Comparison of ENCODE assay signal across 19 mouse cellular contexts in genomic region chr10:67441243-67441642, GRCm38 (mm10).
A peak's percentile ranks its signal among the peaks of the same experiment; 100 is the strongest.
DNase-seq lines count a peak whose midpoint lies in the region; ATAC-seq and TF ChIP-seq lines count a peak whose summit lies in the region.
"Had no signal": no experiment of that assay in that cellular context is flagged by ENCODE, and none has a peak within 500 bp of the region (broad histone marks: within the 10 kb centered on the region; RNA-seq: fewer than 3 reads in every experiment).

No protein-coding gene starts in this region.

- no peaks in the 10 kb centered on the region for H3K36me3 ChIP-seq in forebrain, embryonic 11.5 days (ENCODE audit: control insufficient read depth, insufficient read depth, low read length)
- H3K36me3 ChIP-seq in forebrain, embryonic 16.5 days (ENCODE audit: control insufficient read depth, insufficient read depth) = no peaks in the 10 kb centered on the region
- no peaks in the 10 kb centered on the region for H3K36me3 ChIP-seq in megakaryocyte, embryonic 14.5 days (replicated peaks; ENCODE audit: low read length)
- H3K36me3 ChIP-seq in embryonic facial prominence, embryonic 10.5 days (replicated peaks) = no peaks in the 10 kb centered on the region
- H3K36me3 ChIP-seq: hindbrain, embryonic 13.5 days had no signal

- DNase-seq in forebrain, embryonic 11.5 days (ENCODE audit: low spot score) = peak; percentile 6
- DNase-seq in right cerebral cortex, adult 2 months (ENCODE audit: low spot score in 2 of 2) = peak; percentile 6 to 8
- DNase-seq in right cerebral cortex, postnatal 36 days (ENCODE audit: low spot score in 2 of 2) = no peak
- DNase-seq in embryonic facial prominence, embryonic 10.5 days (ENCODE audit: low spot score) = no peak
- no peak for DNase-seq in left cerebral cortex, adult 2 months (ENCODE audit: extremely low spot score in 1 of 2, low spot score in 2 of 2)
- DNase-seq: adrenal gland, postnatal 10 days; B cell, adult 2 months; cerebellum, adult 11-12 months; cerebellum, adult 9-10 months; cerebellum, postnatal 25 days; gastrocnemius, postnatal 14 days; heart, postnatal 10 days; heart, postnatal 4 days had no signal

- intact Hi-C loops in left cerebral cortex, adult 2 months (cut with DNase I) = no loop called here

- no peak overlapping the region for H3K27ac ChIP-seq in forebrain, embryonic 11.5 days (ENCODE audit: low read depth, low read length)
- no peak overlapping the region for H3K27ac ChIP-seq in forebrain, embryonic 16.5 days (ENCODE audit: low read length)
- H3K27ac ChIP-seq in embryonic facial prominence, embryonic 10.5 days (replicated peaks) = no peak overlapping the region
- H3K27ac ChIP-seq in left cerebral cortex, adult 2 months = no peak overlapping the region
- H3K27ac ChIP-seq: hindbrain, embryonic 13.5 days; hindbrain, postnatal 0 days had no signal

- ATAC-seq in forebrain, embryonic 11.5 days (replicated peaks; ENCODE audit: low FRiP score) = no peak
- ATAC-seq in forebrain, embryonic 16.5 days = no peak
- ATAC-seq: CD4-positive, CD25-positive, alpha-beta regulatory T cell, adult 4 months; forebrain, embryonic 14.5 days; hindbrain, postnatal 0 days had no signal

- no peaks in the 10 kb centered on the region for H3K27me3 ChIP-seq in forebrain, embryonic 11.5 days (ENCODE audit: control insufficient read depth, insufficient read depth, low read length)
- no peaks in the 10 kb centered on the region for H3K27me3 ChIP-seq in forebrain, embryonic 16.5 days (replicated peaks; ENCODE audit: control insufficient read depth, insufficient read depth, low read length)
- H3K27me3 ChIP-seq in megakaryocyte, embryonic 14.5 days (replicated peaks) = no peaks in the 10 kb centered on the region
- no peaks in the 10 kb centered on the region for H3K27me3 ChIP-seq in embryonic facial prominence, embryonic 10.5 days (replicated peaks; ENCODE audit: low read depth, poor library complexity, severe bottlenecking)
- H3K27me3 ChIP-seq: hindbrain, embryonic 13.5 days had no signal

- H3K9me3 ChIP-seq in forebrain, embryonic 11.5 days (ENCODE audit: control insufficient read depth, low read length) = no peaks in the 10 kb centered on the region
- no peaks in the 10 kb centered on the region for H3K9me3 ChIP-seq in forebrain, embryonic 16.5 days (ENCODE audit: control insufficient read depth, low read length)
- 0 out of 2 replicates have a peak, but pooled peaks cover 2% of the 10 kb centered on the region for H3K9me3 ChIP-seq in megakaryocyte, embryonic 14.5 days
- no peaks in the 10 kb centered on the region for H3K9me3 ChIP-seq in embryonic facial prominence, embryonic 10.5 days
- H3K9me3 ChIP-seq: hindbrain, embryonic 13.5 days had no signal

- no peaks in the 10 kb centered on the region for H3K4me1 ChIP-seq in forebrain, embryonic 11.5 days (replicated peaks; ENCODE audit: control insufficient read depth, insufficient read depth, low read length)
- H3K4me1 ChIP-seq in forebrain, embryonic 16.5 days (replicated peaks; ENCODE audit: control insufficient read depth, insufficient read depth, low read length) = no peaks in the 10 kb centered on the region
- no peaks in the 10 kb centered on the region for H3K4me1 ChIP-seq in megakaryocyte, embryonic 14.5 days
- H3K4me1 ChIP-seq in embryonic facial prominence, embryonic 10.5 days = 0 out of 2 replicates have a peak, but pooled peaks cover 2% of the 10 kb centered on the region
- H3K4me1 ChIP-seq: hindbrain, embryonic 13.5 days had no signal

- no peak overlapping the region for H3K4me3 ChIP-seq in forebrain, embryonic 11.5 days (ENCODE audit: low read depth, low read length)
- no peak overlapping the region for H3K4me3 ChIP-seq in forebrain, embryonic 16.5 days (replicated peaks; ENCODE audit: low read length)
- H3K4me3 ChIP-seq in megakaryocyte, embryonic 14.5 days (replicated peaks) = peak overlapping the region; percentile 46
- no peak overlapping the region for H3K4me3 ChIP-seq in embryonic facial prominence, embryonic 10.5 days
- no peak overlapping the region for H3K4me3 ChIP-seq in left cerebral cortex, adult 2 months
- H3K4me3 ChIP-seq: hindbrain, embryonic 13.5 days had no signal

- 71% methylated on average over 7 of the region's 7 CpGs for WGBS in forebrain, embryonic 11.5 days
- WGBS in forebrain, embryonic 16.5 days = 75% methylated on average over 7 of the region's 7 CpGs
- 67% methylated on average over 7 of the region's 7 CpGs for WGBS in embryonic facial prominence, embryonic 10.5 days

- no peak for TF ChIP-seq CTCF in left cerebral cortex, adult 2 months (IDR thresholded peaks at IDR 0.05)

- H3K4me2 ChIP-seq in forebrain, embryonic 11.5 days (ENCODE audit: low read depth, low read length, severe bottlenecking) = no peak overlapping the region
- H3K4me2 ChIP-seq in forebrain, embryonic 16.5 days (ENCODE audit: low read length) = no peak overlapping the region
- H3K4me2 ChIP-seq: hindbrain, embryonic 13.5 days had no signal

- H3K9ac ChIP-seq in forebrain, embryonic 11.5 days (ENCODE audit: low read length) = no peak overlapping the region
- no peak overlapping the region for H3K9ac ChIP-seq in forebrain, embryonic 16.5 days (replicated peaks; ENCODE audit: low read depth, low read length)
- H3K9ac ChIP-seq: hindbrain, embryonic 13.5 days had no signal

Comparison
In these comparisons a context has a peak if more than half of its experiments do, and no peak if none do; other contexts are left out.
1. DNase-seq: peak in forebrain, embryonic 11.5 days (single experiment) and right cerebral cortex, adult 2 months (2 of 2); none in right cerebral cortex, postnatal 36 days (0 of 2), embryonic facial prominence, embryonic 10.5 days (single experiment) and left cerebral cortex, adult 2 months (0 of 2).